Mouse (Mus musculus): ENCODE results near the gene Rhot2. TPM values are rescaled to one million over a fixed set of nuclear protein-coding genes. Genes with fewer than 3 reads are reported as not detected.

The Rhot2 gene
- polyA plus RNA-seq, 1 experiment from 2014 or later: 29.3 TPM

DNA sequence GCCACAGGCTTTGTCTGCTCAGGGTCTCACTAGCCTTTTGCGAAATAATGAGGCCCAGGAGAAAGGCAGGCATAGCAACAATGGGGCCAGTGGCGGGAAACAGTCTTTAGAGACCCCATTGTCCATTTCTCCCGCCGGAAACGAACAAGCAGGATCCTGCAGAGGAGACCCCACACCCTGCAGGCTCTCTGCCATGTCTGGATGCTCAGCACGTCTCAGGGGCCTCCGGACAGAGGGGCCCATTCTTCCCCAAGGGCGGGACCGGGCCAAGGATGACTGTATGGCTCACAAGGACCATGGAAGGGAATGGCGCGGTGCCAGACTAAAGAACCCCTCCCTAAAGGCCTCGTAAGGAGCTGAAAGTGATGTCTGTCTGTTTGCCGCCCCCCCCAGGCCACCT is 50.5 kb downstream of the Rhot2 start:
- H3K4me3 ChIP-seq (ENCODE audit: low read length): no peak overlapping the region
- H3K27ac ChIP-seq (ENCODE audit: low read length): peak overlapping the region; percentile 5; the same call in 1 of the 2 replicates
- H3K9ac ChIP-seq (replicated peaks; ENCODE audit: low read length): no peak overlapping the region
- no peaks in the 10 kb centered on the region for H3K27me3 ChIP-seq (ENCODE audit: insufficient read depth, low read length)
- peaks cover 63% of the 10 kb centered on the region for H3K4me1 ChIP-seq (ENCODE audit: insufficient read depth, low read length)
- WGBS: 79% methylated on average over 13 of the region's 13 CpGs
- no peak for ATAC-seq (ENCODE audit: low FRiP score, low TSS enrichment)
- 0 out of 2 replicates have a peak, but pooled peaks cover 2% of the 10 kb centered on the region for H3K36me3 ChIP-seq (ENCODE audit: insufficient read depth, low read length)
- no peak overlapping the region for H3K4me2 ChIP-seq (replicated peaks; ENCODE audit: low read depth, low read length)
- H3K9me3 ChIP-seq (ENCODE audit: low read length): no peaks in the 10 kb centered on the region

DNA sequence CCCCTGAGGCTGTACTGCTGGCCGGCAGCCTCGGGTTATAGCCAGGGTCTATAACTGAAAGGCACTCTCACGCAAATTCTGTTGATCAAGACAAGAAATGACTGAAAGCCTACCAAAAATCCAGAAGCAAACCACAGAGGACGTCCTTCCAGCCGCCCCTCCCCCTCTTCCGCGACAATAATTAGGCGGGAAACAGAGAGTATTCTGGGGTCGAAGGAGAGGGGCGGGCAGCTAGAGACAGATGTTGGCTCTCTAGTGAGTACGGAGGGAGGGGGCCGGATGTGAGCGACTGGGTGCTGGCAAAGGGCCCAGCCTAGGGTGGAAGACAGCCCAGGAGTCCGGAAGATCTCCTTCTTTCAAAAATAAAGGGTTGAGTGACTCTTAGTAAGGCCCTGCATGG is 52.0 kb downstream of the Rhot2 start, which contains the start of gene Fam173a:
Fam173a (minus strand) TSS at position 287 of the 400 bp plus-strand sequence.
- peak within 1 kb of the TSS; percentile 93 for H3K4me2 ChIP-seq (replicated peaks; ENCODE audit: low read depth, low read length)
- H3K4me3 ChIP-seq (ENCODE audit: low read length): peak within 1 kb of the TSS; percentile 95
- peak within 1 kb of the TSS; percentile 85 for H3K9ac ChIP-seq (replicated peaks; ENCODE audit: low read length)
- WGBS: under 1% methylated on average over 12 of the region's 14 CpGs
- peak within 1 kb of the TSS; percentile 99 for H3K27ac ChIP-seq (ENCODE audit: low read length)
- no peaks in the 10 kb centered on the region for H3K27me3 ChIP-seq (ENCODE audit: insufficient read depth, low read length)
- H3K36me3 ChIP-seq (ENCODE audit: insufficient read depth, low read length): 0 out of 2 replicates have a peak, but pooled peaks cover 2% of the 10 kb centered on the region
- ATAC-seq (ENCODE audit: low FRiP score, low TSS enrichment): peak; percentile 61
- H3K9me3 ChIP-seq (ENCODE audit: low read length): no peaks in the 10 kb centered on the region
- H3K4me1 ChIP-seq (ENCODE audit: insufficient read depth, low read length): peaks cover 62% of the 10 kb centered on the region

DNA sequence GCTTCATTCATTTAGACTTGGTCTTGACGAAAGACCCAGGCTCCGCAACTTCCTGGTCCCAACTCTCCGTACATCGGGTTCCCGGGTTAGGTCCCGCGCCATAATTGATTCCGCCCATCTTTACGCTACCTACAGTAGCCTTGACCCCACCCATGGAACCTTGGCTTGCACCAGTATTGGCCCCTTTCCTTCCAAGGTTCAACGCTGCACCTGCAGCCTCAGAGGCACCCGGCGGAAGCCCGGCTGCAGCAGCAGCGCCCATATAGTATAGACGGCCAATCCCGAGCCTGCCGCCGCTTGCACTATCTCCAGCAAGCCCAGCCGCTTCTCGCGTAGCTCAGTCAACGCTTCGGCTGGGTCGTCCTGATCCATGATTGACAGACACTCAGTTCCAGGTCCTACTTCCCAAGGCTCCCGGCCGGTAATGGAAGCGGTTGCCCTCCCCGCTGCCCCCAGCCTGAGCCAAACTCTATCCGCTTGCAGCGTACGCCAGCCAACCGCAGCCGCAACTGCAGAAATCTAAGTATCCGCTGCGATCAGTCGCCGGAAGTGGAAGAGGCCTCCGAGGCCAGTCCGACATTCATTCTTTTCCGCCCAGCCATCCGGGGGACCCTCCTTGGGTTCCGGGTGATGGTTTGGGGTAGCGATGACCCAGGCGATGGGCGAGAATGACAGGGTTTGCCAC is 52.7 kb downstream of the Rhot2 start:
- Histone ChIP-seq H3K27me3 (ENCODE audit: insufficient read depth, low read length) (no peaks in the 10 kb centered on the region), H3K9ac (replicated peaks; ENCODE audit: low read length) (peak overlapping the region; percentile 85), H3K4me1 (ENCODE audit: insufficient read depth, low read length) (peaks cover 56% of the 10 kb centered on the region), H3K4me2 (replicated peaks; ENCODE audit: low read depth, low read length) (peak overlapping the region; percentile 93), H3K9me3 (ENCODE audit: low read length) (no peaks in the 10 kb centered on the region), H3K4me3 (ENCODE audit: low read length) (peak overlapping the region; percentile 95), H3K36me3 (ENCODE audit: insufficient read depth, low read length) (0 out of 2 replicates have a peak, but pooled peaks cover 2% of the 10 kb centered on the region), H3K27ac (ENCODE audit: low read length) (peak overlapping the region; percentile 99)
- ATAC-seq (ENCODE audit: low FRiP score, low TSS enrichment): peak; percentile 42
- WGBS: under 1% methylated on average over 45 of the region's 45 CpGs

DNA sequence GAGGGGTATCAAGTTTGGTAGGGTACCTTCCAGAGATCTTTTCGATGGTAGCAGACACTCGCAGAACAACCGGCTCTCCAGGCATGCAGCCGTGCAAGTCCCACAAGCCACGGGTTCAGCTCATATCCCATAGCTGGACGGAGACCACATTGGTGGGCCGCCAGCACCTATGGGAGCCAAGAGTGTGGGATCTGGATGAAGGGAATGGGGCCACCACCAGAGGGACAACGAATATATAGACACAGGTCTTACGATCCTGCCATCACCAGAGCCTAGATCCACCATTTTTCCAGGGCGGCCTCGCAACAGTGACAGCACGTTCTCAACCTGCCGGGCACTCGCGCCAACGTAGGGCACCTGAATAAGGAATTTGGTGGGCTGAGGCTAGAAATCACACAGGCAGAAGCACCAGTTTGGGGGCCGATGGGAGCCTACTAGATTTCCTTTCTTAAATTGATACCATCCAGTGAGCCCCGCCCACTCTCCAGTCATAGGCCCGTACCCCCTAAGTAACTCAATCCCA is 53.3 kb downstream of the Rhot2 start:
- H3K9me3 ChIP-seq (ENCODE audit: low read length): no peaks in the 10 kb centered on the region
- peak overlapping the region; percentile 85 for H3K9ac ChIP-seq (replicated peaks; ENCODE audit: low read length)
- 0 out of 2 replicates have a peak, but pooled peaks cover 2% of the 10 kb centered on the region for H3K36me3 ChIP-seq (ENCODE audit: insufficient read depth, low read length)
- peak overlapping the region; percentile 99 for H3K27ac ChIP-seq (ENCODE audit: low read length)
- ATAC-seq (ENCODE audit: low FRiP score, low TSS enrichment): no peak
- H3K4me1 ChIP-seq (ENCODE audit: insufficient read depth, low read length): peaks cover 54% of the 10 kb centered on the region
- no peaks in the 10 kb centered on the region for H3K27me3 ChIP-seq (ENCODE audit: insufficient read depth, low read length)
- WGBS: 24% methylated on average over 19 of the region's 19 CpGs
- peak overlapping the region; percentile 95 for H3K4me3 ChIP-seq (ENCODE audit: low read length)
- peak overlapping the region; percentile 93 for H3K4me2 ChIP-seq (replicated peaks; ENCODE audit: low read depth, low read length)

Small RNA genes lying within 50 kb of the gene (microRNA-seq; reads per million reads assigned to microRNA genes)
- not detected for gene Mir3082

Other genes starting within 250 kb of the Rhot2 start
- gene Gng13, start 127.7 kb downstream of the Rhot2 start, polyA plus RNA-seq (2015; fragmentation: Nextera tagmentation; extraction: Ambion mirVana): 0.40 and 1.2 TPM in 2 replicates
- 38.1 and 41.2 TPM in 2 replicates for gene Chtf18, start 117.4 kb downstream of the Rhot2 start, polyA plus RNA-seq (2015; fragmentation: Nextera tagmentation; extraction: Ambion mirVana)
- 26.2 and 26.8 TPM in 2 replicates for gene Rpusd1, start 117.2 kb downstream of the Rhot2 start, polyA plus RNA-seq (2015; fragmentation: Nextera tagmentation; extraction: Ambion mirVana)
- not detected in 2 replicates for gene Mslnl, start 108.8 kb downstream of the Rhot2 start, polyA plus RNA-seq (2015; fragmentation: Nextera tagmentation; extraction: Ambion mirVana)
- 6.9 and 7.8 TPM in 2 replicates for gene Msln, start 90.5 kb downstream of the Rhot2 start, polyA plus RNA-seq (2015; fragmentation: Nextera tagmentation; extraction: Ambion mirVana)
- 37.9 and 39.2 TPM in 2 replicates for gene Narfl, start 71.1 kb downstream of the Rhot2 start, polyA plus RNA-seq (2015; fragmentation: Nextera tagmentation; extraction: Ambion mirVana)
- gene Haghl, start 59.2 kb downstream of the Rhot2 start, polyA plus RNA-seq (2015; fragmentation: Nextera tagmentation; extraction: Ambion mirVana): 79.8 and 83.7 TPM in 2 replicates
- gene Ccdc78, start 58.3 kb downstream of the Rhot2 start, polyA plus RNA-seq (2015; fragmentation: Nextera tagmentation; extraction: Ambion mirVana): 0.16 and 0.46 TPM in 2 replicates
- gene Fam173a, start 52.0 kb downstream of the Rhot2 start, polyA plus RNA-seq (2015; fragmentation: Nextera tagmentation; extraction: Ambion mirVana): 105 and 109 TPM in 2 replicates
- gene AC134908.4, start 49.2 kb downstream of the Rhot2 start, polyA plus RNA-seq (2015; fragmentation: Nextera tagmentation; extraction: Ambion mirVana): 0.40 and 0.57 TPM in 2 replicates
- gene Metrn, start 47.7 kb downstream of the Rhot2 start, polyA plus RNA-seq (2015; fragmentation: Nextera tagmentation; extraction: Ambion mirVana): 56.8 and 57.1 TPM in 2 replicates
- 1.4 and 2.0 TPM in 2 replicates for gene Fbxl16, start 35.8 kb downstream of the Rhot2 start, polyA plus RNA-seq (2015; fragmentation: Nextera tagmentation; extraction: Ambion mirVana)
- 33.1 and 35.3 TPM in 2 replicates for gene Wdr24, start 21.2 kb downstream of the Rhot2 start, polyA plus RNA-seq (2015; fragmentation: Nextera tagmentation; extraction: Ambion mirVana)
- gene Jmjd8, start 16.0 kb downstream of the Rhot2 start, polyA plus RNA-seq (2015; fragmentation: Nextera tagmentation; extraction: Ambion mirVana): 72.3 and 73.0 TPM in 2 replicates
- 387 and 393 TPM in 2 replicates for gene Stub1, start 11.4 kb downstream of the Rhot2 start, polyA plus RNA-seq (2015; fragmentation: Nextera tagmentation; extraction: Ambion mirVana)
- 3.3 and 4.0 TPM in 2 replicates for gene Rhbdl1, start 7.6 kb downstream of the Rhot2 start, polyA plus RNA-seq (2015; fragmentation: Nextera tagmentation; extraction: Ambion mirVana)
- 4.0 and 4.3 TPM in 2 replicates for gene Gm20683, start 3.1 kb downstream of the Rhot2 start, polyA plus RNA-seq (2015; fragmentation: Nextera tagmentation; extraction: Ambion mirVana)
- gene Wdr90, start 16.6 kb upstream of the Rhot2 start, polyA plus RNA-seq (2015; fragmentation: Nextera tagmentation; extraction: Ambion mirVana): 33.1 and 33.5 TPM in 2 replicates
- gene Mcrip2, start 23.9 kb upstream of the Rhot2 start, polyA plus RNA-seq (2015; fragmentation: Nextera tagmentation; extraction: Ambion mirVana): 72.9 and 79.2 TPM in 2 replicates
- gene Mettl26, start 30.2 kb upstream of the Rhot2 start, polyA plus RNA-seq (2015; fragmentation: Nextera tagmentation; extraction: Ambion mirVana): 100 and 102 TPM in 2 replicates
- gene Wfikkn1, start 36.0 kb upstream of the Rhot2 start, polyA plus RNA-seq (2015; fragmentation: Nextera tagmentation; extraction: Ambion mirVana): 0.71 and 1.0 TPM in 2 replicates
- 33.5 and 33.7 TPM in 2 replicates for gene Rab40c, start 74.9 kb upstream of the Rhot2 start, polyA plus RNA-seq (2015; fragmentation: Nextera tagmentation; extraction: Ambion mirVana)
- gene Pigq, start 100.1 kb upstream of the Rhot2 start, polyA plus RNA-seq (2015; fragmentation: Nextera tagmentation; extraction: Ambion mirVana): 85.8 and 95.9 TPM in 2 replicates
- 1.8 and 3.7 TPM in 2 replicates for gene Nhlrc4, start 100.1 kb upstream of the Rhot2 start, polyA plus RNA-seq (2015; fragmentation: Nextera tagmentation; extraction: Ambion mirVana)
- gene A930017K11Rik, start 107.7 kb upstream of the Rhot2 start, polyA plus RNA-seq (2015; fragmentation: Nextera tagmentation; extraction: Ambion mirVana): 8.1 and 9.5 TPM in 2 replicates
- 26.0 and 30.7 TPM in 2 replicates for gene Capn15, start 140.9 kb upstream of the Rhot2 start, polyA plus RNA-seq (2015; fragmentation: Nextera tagmentation; extraction: Ambion mirVana)
- 30.7 and 41.0 TPM in 2 replicates for gene Rab11fip3, start 224.7 kb upstream of the Rhot2 start, polyA plus RNA-seq (2015; fragmentation: Nextera tagmentation; extraction: Ambion mirVana)
- gene Decr2, start 245.5 kb upstream of the Rhot2 start, polyA plus RNA-seq (2015; fragmentation: Nextera tagmentation; extraction: Ambion mirVana): 46.9 and 52.3 TPM in 2 replicates

All from kidney, embryonic 16.5 days (tissue).